Comparison of ENCODE assay signal across 25 mouse cellular contexts in the genomic region with DNA sequence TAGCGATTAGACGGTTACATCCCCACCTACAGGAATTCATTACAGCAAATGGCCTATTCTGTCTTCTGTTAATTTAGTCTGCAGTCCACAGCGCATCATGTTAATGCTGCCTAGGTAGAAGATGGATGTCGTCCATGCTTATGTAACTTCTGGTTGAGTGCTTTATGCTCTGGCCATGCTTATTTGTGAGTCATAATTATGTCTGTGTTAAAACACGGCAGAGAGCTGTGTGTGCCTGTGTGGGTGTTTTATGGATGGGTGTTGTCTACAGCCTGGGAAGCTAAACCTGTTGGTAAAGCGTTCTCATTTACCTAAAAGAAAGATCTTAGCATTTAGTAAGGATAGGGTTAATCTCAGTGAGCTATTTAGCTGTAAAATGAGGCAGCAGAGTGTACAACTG. TPM values are rescaled to one million over a fixed set of nuclear protein-coding genes. Genes with fewer than 3 reads are reported as not detected.
A peak's percentile ranks its signal among the peaks of the same experiment; 100 is the strongest.
DNase-seq lines count a peak whose midpoint lies in the region; ATAC-seq lines count a peak whose summit lies in the region.
"Had no signal": no experiment of that assay in that cellular context is flagged by ENCODE, and none has a peak within 500 bp of the region (broad histone marks: within the 10 kb centered on the region; RNA-seq: fewer than 3 reads in every experiment).

No protein-coding gene starts in this region.

- H3K27me3 ChIP-seq in neural tube, embryonic 12.5 days (replicated peaks) = no peaks in the 10 kb centered on the region
- no peaks in the 10 kb centered on the region for H3K27me3 ChIP-seq in midbrain, embryonic 16.5 days (ENCODE audit: control insufficient read depth, insufficient read depth, low read depth, low read length)
- H3K27me3 ChIP-seq: embryonic facial prominence, embryonic 15.5 days; forebrain, embryonic 15.5 days; heart, embryonic 12.5 days had no signal

- H3K9me3 ChIP-seq in neural tube, embryonic 12.5 days = no peaks in the 10 kb centered on the region
- H3K9me3 ChIP-seq in midbrain, embryonic 16.5 days (replicated peaks; ENCODE audit: control insufficient read depth, low read length, poor library complexity, severe bottlenecking) = no peaks in the 10 kb centered on the region
- H3K9me3 ChIP-seq: embryonic facial prominence, embryonic 15.5 days; forebrain, embryonic 10.5 days; forebrain, embryonic 15.5 days; G1E; heart, embryonic 12.5 days; hindbrain, embryonic 10.5 days had no signal

- DNase-seq in frontal cortex, postnatal 25 days (ENCODE audit: low spot score in 2 of 2) = no peak
- peak; percentile 18 for DNase-seq in layer of hippocampus, adult 9-11 months
- no peak for DNase-seq in layer of hippocampus, postnatal 25 days (ENCODE audit: extremely low spot score in 1 of 2, low spot score in 1 of 2)
- DNase-seq in neural tube, embryonic 10.5 days (ENCODE audit: extremely low spot score, low spot score) = no peak
- DNase-seq in brain, adult 2 months (ENCODE audit: low read depth, low spot score) = peak; percentile 53
- DNase-seq: adrenal gland, adult 8-10 months; adrenal gland, postnatal 36 days; B cell, adult 2 months; cerebellum, adult 11 months; cerebellum, adult 8-10 months; cerebellum, postnatal 14 days; embryo, embryonic 11 days; gastrocnemius, postnatal 14 days had no signal

- no peaks in the 10 kb centered on the region for H3K36me3 ChIP-seq in neural tube, embryonic 12.5 days
- H3K36me3 ChIP-seq in midbrain, embryonic 16.5 days (ENCODE audit: control insufficient read depth, insufficient read depth, low read length) = no peaks in the 10 kb centered on the region
- H3K36me3 ChIP-seq: embryonic facial prominence, embryonic 15.5 days; forebrain, embryonic 10.5 days; forebrain, embryonic 15.5 days; G1E; heart, embryonic 12.5 days; hindbrain, embryonic 10.5 days had no signal

- H3K4me1 ChIP-seq in neural tube, embryonic 12.5 days = peaks cover 4% of the 10 kb centered on the region; the same call in 1 of the 2 replicates
- H3K4me1 ChIP-seq in midbrain, embryonic 16.5 days (ENCODE audit: control insufficient read depth, insufficient read depth, low read length) = no peaks in the 10 kb centered on the region
- H3K4me1 ChIP-seq: embryonic facial prominence, embryonic 15.5 days; forebrain, embryonic 15.5 days; heart, embryonic 12.5 days had no signal

- H3K4me2 ChIP-seq in neural tube, embryonic 12.5 days (replicated peaks) = no peak overlapping the region
- H3K4me2 ChIP-seq in midbrain, embryonic 16.5 days (ENCODE audit: low read length) = no peak overlapping the region
- H3K4me2 ChIP-seq: embryonic facial prominence, embryonic 15.5 days; forebrain, embryonic 15.5 days; heart, embryonic 12.5 days; hindbrain, embryonic 14.5 days had no signal

- peak; percentile 78 for ATAC-seq in frontal cortex, adult (ENCODE audit: low TSS enrichment)
- ATAC-seq in neural tube, embryonic 12.5 days (ENCODE audit: low FRiP score, low read depth) = 0 out of 2 replicates have a peak, but pooled peaks have one; percentile 25
- ATAC-seq in midbrain, embryonic 16.5 days = no peak
- ATAC-seq: CD4-positive, CD25-positive, alpha-beta regulatory T cell, adult 4 months; forebrain, embryonic 15.5 days had no signal

- H3K4me3 ChIP-seq in neural tube, embryonic 12.5 days = no peak overlapping the region
- H3K4me3 ChIP-seq in midbrain, embryonic 16.5 days (ENCODE audit: low read depth, low read length) = no peak overlapping the region
- H3K4me3 ChIP-seq: embryonic facial prominence, embryonic 15.5 days; erythroblast, embryonic 14.5 days; forebrain, embryonic 10.5 days; forebrain, embryonic 15.5 days; heart, embryonic 12.5 days; hindbrain, embryonic 10.5 days had no signal

- WGBS in neural tube, embryonic 12.5 days = 34% methylated on average over 6 of the region's 6 CpGs
- 76% methylated on average over 6 of the region's 6 CpGs for WGBS in midbrain, embryonic 16.5 days

- H3K9ac ChIP-seq in neural tube, embryonic 12.5 days = no peak overlapping the region
- H3K9ac ChIP-seq in midbrain, embryonic 16.5 days (ENCODE audit: low read depth, low read length) = no peak overlapping the region
- H3K9ac ChIP-seq: embryonic facial prominence, embryonic 15.5 days; forebrain, embryonic 15.5 days; heart, embryonic 12.5 days; hindbrain, embryonic 14.5 days had no signal

- no peak overlapping the region for H3K27ac ChIP-seq in neural tube, embryonic 12.5 days
- no peak overlapping the region for H3K27ac ChIP-seq in midbrain, embryonic 16.5 days (ENCODE audit: low read length)
- H3K27ac ChIP-seq: embryonic facial prominence, embryonic 15.5 days; forebrain, embryonic 10.5 days; forebrain, embryonic 15.5 days; hindbrain, embryonic 10.5 days; hindbrain, embryonic 14.5 days had no signal

RNA-seq across cellular contexts. Expression of a gene that starts 26.4 kb away (rescaled TPM):
- 10 to 100 TPM; 24.2 to 25.6 TPM for total RNA-seq in layer of hippocampus, postnatal 25 days (2021)
- polyA plus RNA-seq in neural tube, embryonic 12.5 days (2016; fragmentation: Nextera tagmentation; extraction: Ambion mirVana) = 13.0 and 13.9 TPM in 2 replicates
- 4.0 and 4.4 TPM in 2 replicates for polyA plus RNA-seq in midbrain, embryonic 16.5 days (2015; fragmentation: Nextera tagmentation; extraction: Ambion mirVana)

Comparison
In these comparisons a context has a peak if more than half of its experiments do, and no peak if none do; other contexts are left out.
1. DNase-seq: peak in layer of hippocampus, adult 9-11 months (single experiment) and brain, adult 2 months (single experiment); none in frontal cortex, postnatal 25 days (0 of 2), layer of hippocampus, postnatal 25 days (0 of 2) and neural tube, embryonic 10.5 days (single experiment).